In genomic region chr13:63917198-63917767, GRCm38 (mm10) we compare ENCODE assay signal across 7 mouse cellular contexts.
A peak's percentile ranks its signal among the peaks of the same experiment; 100 is the strongest.
DNase-seq lines count a peak whose midpoint lies in the region; ATAC-seq and TF ChIP-seq lines count a peak whose summit lies in the region.

No protein-coding gene starts in this region.

- 35% methylated on average over 11 of the region's 11 CpGs for WGBS in intestine, postnatal 0 days
- 21% methylated on average over 11 of the region's 11 CpGs for WGBS in midbrain, embryonic 13.5 days

- H3K27ac ChIP-seq in intestine, postnatal 0 days (ENCODE audit: low read depth, low read length): no peak overlapping the region
- H3K27ac ChIP-seq in midbrain, embryonic 13.5 days: peak overlapping the region; percentile 8

- peak; percentile 73 for DNase-seq in adrenal gland, postnatal 25 days
- DNase-seq in cerebellum, postnatal 4 days (ENCODE audit: low spot score in 2 of 2): peak; percentile 28 to 69
- peak; percentile 77 for DNase-seq in gastrocnemius, postnatal 25 days
- DNase-seq in left cerebral cortex, postnatal 25 days (ENCODE audit: low spot score in 2 of 2): peak; percentile 40 to 72

- H3K27me3 ChIP-seq in intestine, postnatal 0 days (replicated peaks; ENCODE audit: control insufficient read depth, insufficient read depth, low read length): no peaks in the 10 kb centered on the region
- H3K27me3 ChIP-seq in midbrain, embryonic 13.5 days: peaks cover 77% of the 10 kb centered on the region

- no peak overlapping the region for H3K4me2 ChIP-seq in intestine, postnatal 0 days (replicated peaks; ENCODE audit: low read depth)
- 0 out of 2 replicates have a peak overlapping the region, but pooled peaks have one; percentile 44 for H3K4me2 ChIP-seq in midbrain, embryonic 13.5 days (replicated peaks)

- H3K4me1 ChIP-seq in intestine, postnatal 0 days (replicated peaks; ENCODE audit: control insufficient read depth, insufficient read depth, low read length): 0 out of 2 replicates have a peak, but pooled peaks cover 5% of the 10 kb centered on the region
- peaks cover 24% of the 10 kb centered on the region for H3K4me1 ChIP-seq in midbrain, embryonic 13.5 days (replicated peaks)

- TF ChIP-seq CTCF in intestine, postnatal 0 days (IDR thresholded peaks at IDR 0.05; ENCODE audit: low read depth): no peak

- ATAC-seq in intestine, postnatal 0 days: peak; percentile 31; the same call in 1 of the 2 replicates
- peak; percentile 46 for ATAC-seq in midbrain, embryonic 13.5 days
- ATAC-seq in megakaryocyte, adult 5-6 weeks (ENCODE audit: poor library complexity, severe bottlenecking): no peak

- intact Hi-C loops in left cerebral cortex, postnatal 25 days (cut with DNase I): no loop called here

- H3K9ac ChIP-seq in intestine, postnatal 0 days (ENCODE audit: low read depth, low read length): no peak overlapping the region
- H3K9ac ChIP-seq in midbrain, embryonic 13.5 days (replicated peaks): no peak overlapping the region

- H3K9me3 ChIP-seq in intestine, postnatal 0 days (ENCODE audit: control insufficient read depth): no peaks in the 10 kb centered on the region
- H3K9me3 ChIP-seq in midbrain, embryonic 13.5 days: peaks cover 9% of the 10 kb centered on the region; the same call in 1 of the 2 replicates

- no peaks in the 10 kb centered on the region for H3K36me3 ChIP-seq in intestine, postnatal 0 days (ENCODE audit: control insufficient read depth, insufficient read depth)
- H3K36me3 ChIP-seq in midbrain, embryonic 13.5 days: no peaks in the 10 kb centered on the region

- no peak overlapping the region for H3K4me3 ChIP-seq in intestine, postnatal 0 days (ENCODE audit: low read depth, low read length)
- no peak overlapping the region for H3K4me3 ChIP-seq in midbrain, embryonic 13.5 days (replicated peaks)
